ENCODE assay signal across 24 mouse cellular contexts in the genomic region with DNA sequence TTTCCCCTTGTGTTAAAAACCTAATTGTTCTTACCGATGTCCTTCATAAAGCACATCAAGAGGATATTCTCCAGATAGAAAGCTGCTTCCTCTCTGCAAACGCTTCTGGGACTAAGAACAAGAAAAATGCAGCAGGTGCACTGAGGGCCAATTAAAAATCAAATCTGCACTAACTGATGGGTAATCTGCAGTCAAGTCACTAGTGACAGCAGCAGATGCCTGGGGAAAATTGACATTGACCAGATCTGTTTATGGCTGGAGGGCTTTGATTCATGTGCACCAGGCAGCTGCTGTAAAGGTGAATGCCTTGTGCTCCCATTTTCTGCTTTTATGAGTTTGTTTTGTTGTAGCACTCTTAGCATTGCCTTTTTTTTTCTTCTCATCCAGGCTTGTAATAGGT.
DNase-seq lines count a peak whose midpoint lies in the region; ATAC-seq lines count a peak whose summit lies in the region.
"Had no signal": no experiment of that assay in that cellular context is flagged by ENCODE, and none has a peak within 500 bp of the region (broad histone marks: within the 10 kb centered on the region; RNA-seq: fewer than 3 reads in every experiment).

No protein-coding gene starts in this region.

- peak; percentile 75 for ATAC-seq in midbrain, embryonic 11.5 days (ENCODE audit: low FRiP score)
- ATAC-seq in midbrain, embryonic 13.5 days = peak; percentile 81
- ATAC-seq: CD4-positive, CD25-positive, alpha-beta regulatory T cell, adult 4 months; intestine, embryonic 16.5 days; liver, embryonic 12.5 days; Patski had no signal

- no peak overlapping the region for H3K9ac ChIP-seq in midbrain, embryonic 11.5 days (ENCODE audit: low read length)
- no peak overlapping the region for H3K9ac ChIP-seq in midbrain, embryonic 13.5 days (replicated peaks)
- H3K9ac ChIP-seq: heart, embryonic 15.5 days; liver, embryonic 12.5 days; stomach, embryonic 15.5 days had no signal

- 64% methylated on average over 2 of the region's 2 CpGs for WGBS in midbrain, embryonic 11.5 days
- WGBS in midbrain, embryonic 10.5 days = 72% methylated on average over 2 of the region's 2 CpGs
- WGBS in midbrain, embryonic 13.5 days = 22% methylated on average over 2 of the region's 2 CpGs

- no peaks in the 10 kb centered on the region for H3K4me1 ChIP-seq in midbrain, embryonic 11.5 days (ENCODE audit: control insufficient read depth, insufficient read depth, low read length)
- no peaks in the 10 kb centered on the region for H3K4me1 ChIP-seq in midbrain, embryonic 10.5 days
- H3K4me1 ChIP-seq in midbrain, embryonic 13.5 days (replicated peaks) = 0 out of 2 replicates have a peak, but pooled peaks cover 8% of the 10 kb centered on the region
- H3K4me1 ChIP-seq: embryonic facial prominence, embryonic 10.5 days; heart, embryonic 15.5 days; liver, embryonic 12.5 days; megakaryocyte, embryonic 14.5 days; stomach, embryonic 15.5 days had no signal

- intact Hi-C loops in left cerebral cortex, postnatal 14 days (cut with DNase I) = no loop called here

- no peaks in the 10 kb centered on the region for H3K9me3 ChIP-seq in midbrain, embryonic 11.5 days (ENCODE audit: control insufficient read depth, low read length)
- no peaks in the 10 kb centered on the region for H3K9me3 ChIP-seq in midbrain, embryonic 10.5 days (replicated peaks)
- no peaks in the 10 kb centered on the region for H3K9me3 ChIP-seq in midbrain, embryonic 13.5 days
- H3K9me3 ChIP-seq: embryonic facial prominence, embryonic 10.5 days; heart, embryonic 15.5 days; liver, embryonic 12.5 days; megakaryocyte, embryonic 14.5 days; stomach, embryonic 15.5 days had no signal

- no peak overlapping the region for H3K27ac ChIP-seq in midbrain, embryonic 11.5 days (ENCODE audit: low read depth, low read length)
- no peak overlapping the region for H3K27ac ChIP-seq in midbrain, embryonic 10.5 days (replicated peaks)
- H3K27ac ChIP-seq in midbrain, embryonic 13.5 days = peak overlapping the region; percentile 25; the same call in 1 of the 2 replicates
- H3K27ac ChIP-seq: embryonic facial prominence, embryonic 10.5 days; heart, embryonic 15.5 days; liver, embryonic 12.5 days; stomach, embryonic 15.5 days had no signal

- no peaks in the 10 kb centered on the region for H3K36me3 ChIP-seq in midbrain, embryonic 11.5 days (ENCODE audit: control insufficient read depth, insufficient read depth, low read length)
- H3K36me3 ChIP-seq in midbrain, embryonic 10.5 days = no peaks in the 10 kb centered on the region
- H3K36me3 ChIP-seq in midbrain, embryonic 13.5 days = no peaks in the 10 kb centered on the region
- H3K36me3 ChIP-seq: embryonic facial prominence, embryonic 10.5 days; heart, embryonic 15.5 days; liver, embryonic 12.5 days; stomach, embryonic 15.5 days had no signal

- H3K4me3 ChIP-seq in midbrain, embryonic 11.5 days (ENCODE audit: low read depth, low read length) = no peak overlapping the region
- no peak overlapping the region for H3K4me3 ChIP-seq in midbrain, embryonic 10.5 days
- H3K4me3 ChIP-seq in midbrain, embryonic 13.5 days (replicated peaks) = no peak overlapping the region
- H3K4me3 ChIP-seq: embryonic facial prominence, embryonic 10.5 days; heart, embryonic 15.5 days; liver, embryonic 12.5 days; megakaryocyte, embryonic 14.5 days; myocyte; stomach, embryonic 15.5 days had no signal

- no peak overlapping the region for H3K4me2 ChIP-seq in midbrain, embryonic 11.5 days
- no peak overlapping the region for H3K4me2 ChIP-seq in midbrain, embryonic 13.5 days (replicated peaks)
- H3K4me2 ChIP-seq: heart, embryonic 15.5 days; liver, embryonic 12.5 days; stomach, embryonic 15.5 days had no signal

- DNase-seq in adrenal gland, adult 2 months = peak; percentile 9
- DNase-seq in adrenal gland, postnatal 25 days = no peak
- no peak for DNase-seq in midbrain, embryonic 11.5 days (ENCODE audit: low spot score, missing footprints)
- DNase-seq in midbrain, embryonic 10.5 days (ENCODE audit: low spot score) = no peak
- peak; percentile 47 for DNase-seq in retina, embryonic 14.5 days (ENCODE audit: low spot score)
- no peak for DNase-seq in left cerebral cortex, postnatal 14 days (ENCODE audit: low spot score in 2 of 2)
- DNase-seq in spleen, postnatal 10 days (ENCODE audit: low spot score in 2 of 2) = no peak
- DNase-seq: adrenal gland, postnatal 14 days; cerebellum, adult 2 months; cerebellum, postnatal 36 days; heart, adult 11 months; lung, adult 2 months; right cerebral cortex, postnatal 25 days; thymus, adult 2 months had no signal

- H3K27me3 ChIP-seq in midbrain, embryonic 11.5 days (ENCODE audit: control insufficient read depth, insufficient read depth, low read length) = no peaks in the 10 kb centered on the region
- no peaks in the 10 kb centered on the region for H3K27me3 ChIP-seq in midbrain, embryonic 10.5 days (ENCODE audit: low read depth, poor library complexity, severe bottlenecking)
- no peaks in the 10 kb centered on the region for H3K27me3 ChIP-seq in midbrain, embryonic 13.5 days
- H3K27me3 ChIP-seq: heart, embryonic 15.5 days; liver, embryonic 12.5 days; megakaryocyte, embryonic 14.5 days; Patski; stomach, embryonic 15.5 days had no signal

Comparison
In these comparisons a context has a peak if more than half of its experiments do, and no peak if none do; other contexts are left out.
1. DNase-seq: peak in adrenal gland, adult 2 months (single experiment) and retina, embryonic 14.5 days (single experiment); none in adrenal gland, postnatal 25 days (single experiment), midbrain, embryonic 11.5 days (single experiment), midbrain, embryonic 10.5 days (single experiment), left cerebral cortex, postnatal 14 days (0 of 2) and spleen, postnatal 10 days (0 of 2).